Mouse (Mus musculus) midbrain, embryonic 14.5 days (tissue): Measurements from ENCODE around the gene Dock1. TPM values are rescaled to one million over a fixed set of nuclear protein-coding genes. Genes with fewer than 3 reads are reported as not detected.

Experiments used
- ATAC-seq: fragments of 200-750 bp; cut with Nextera tagmentation; 2 replicates; pipeline ENCODE4 v1.8.0; 2017; ENCODE audit warnings: moderate number of reproducible peaks, moderate library complexity; ENCODE audit not compliant: low FRiP score, low TSS enrichment
- DNase-seq: peaks from one replicate; pipeline ENCODE4 v3.0.0-alpha.2; 2015
- H3K27ac ChIP-seq: fragments of 300-500 bp; sonication (generic); replicated peaks from 2 replicates; pipeline ENCODE4 v1.5.1; 2014; ENCODE audit warnings: mild to moderate bottlenecking, low read depth, low read length, moderate library complexity
- H3K27me3 ChIP-seq: fragments of 300-500 bp; sonication (generic); 2 replicates; pipeline ENCODE4 v1.6.1; 2014; ENCODE audit warnings: low read length, control low read depth, mixed read lengths; ENCODE audit not compliant: control insufficient read depth, insufficient read depth
- H3K36me3 ChIP-seq: fragments of 300-500 bp; sonication (generic); 2 replicates; pipeline ENCODE4 v1.6.1; 2014; ENCODE audit warnings: low read length, control low read depth; ENCODE audit not compliant: control insufficient read depth, insufficient read depth
- H3K4me1 ChIP-seq: fragments of 300-500 bp; sonication (generic); 2 replicates; pipeline ENCODE4 v1.6.1; 2014; ENCODE audit warnings: mild to moderate bottlenecking, antibody characterized with exemption, low read length, control low read depth; ENCODE audit not compliant: control insufficient read depth, insufficient read depth
- H3K4me2 ChIP-seq: fragments of 300-500 bp; sonication (generic); 2 replicates; pipeline ENCODE4 v1.6.1; 2014; ENCODE audit warnings: mild to moderate bottlenecking, low read length, moderate library complexity
- H3K4me3 ChIP-seq: fragments of 300-500 bp; sonication (generic); replicated peaks from 2 replicates; pipeline ENCODE4 v1.5.1; 2014; ENCODE audit warnings: low read depth, low read length
- H3K9ac ChIP-seq: fragments of 300-500 bp; sonication (generic); replicated peaks from 2 replicates; pipeline ENCODE4 v1.6.1; 2014; ENCODE audit warnings: mild to moderate bottlenecking, low read length, moderate library complexity
- H3K9me3 ChIP-seq: fragments of 300-500 bp; sonication (generic); 2 replicates; pipeline ENCODE4 v1.6.1; 2016; ENCODE audit warnings: low read length, control low read depth, mixed read lengths; ENCODE audit not compliant: control insufficient read depth
- WGBS: fragments of 180-500 bp; shearing (Covaris S2); extraction: QIAGEN DNeasy Blood & Tissue Kit; methylation state at CpG from one replicate; pipeline ENCODE4 v1.1.7; 2014; 5-methylcytosine and 5-hydroxymethylcytosine counted together
- polyA plus RNA-seq: library from polyadenylated mRNA; unstranded; fragments of >200 nt; fragmentation: Nextera tagmentation; extraction: Ambion mirVana; gene quantifications from 2 replicates; pipeline ENCODE4 v1.2.1, GENCODE M21; 2014

The Dock1 gene
- polyA plus RNA-seq, 1 experiment from 2014 or later: 8.4 TPM

GRCm38 (mm10) chr7:134774468-134775162 is 104.2 kb downstream of the Dock1 start:
- no peak overlapping the region for H3K9ac ChIP-seq
- peak overlapping the region; percentile 37 for H3K4me2 ChIP-seq
- H3K9me3 ChIP-seq: no peaks in the 10 kb centered on the region
- no peak overlapping the region for H3K4me3 ChIP-seq
- peaks cover 31% of the 10 kb centered on the region for H3K4me1 ChIP-seq
- peak overlapping the region; percentile 71 for H3K27ac ChIP-seq
- WGBS: 37% methylated on average over 6 of the region's 6 CpGs
- ATAC-seq (peak; percentile 80; the same call in 1 of the 2 replicates), DNase-seq (peak; percentile 86)
- H3K27me3 ChIP-seq: no peaks in the 10 kb centered on the region
- H3K36me3 ChIP-seq: no peaks in the 10 kb centered on the region

- no peaks in the 10 kb centered on the region for H3K36me3 ChIP-seq
- ATAC-seq (no peak), DNase-seq (peak; percentile 34)
- peaks cover 31% of the 10 kb centered on the region for H3K4me1 ChIP-seq
- H3K9ac ChIP-seq: no peak overlapping the region
- peak overlapping the region; percentile 71 for H3K27ac ChIP-seq
- WGBS: 75% methylated on average over 10 of the region's 10 CpGs
- no peak overlapping the region for H3K4me3 ChIP-seq
- no peaks in the 10 kb centered on the region for H3K27me3 ChIP-seq
- H3K9me3 ChIP-seq: no peaks in the 10 kb centered on the region
- H3K4me2 ChIP-seq: no peak overlapping the region
Observed at GRCm38 (mm10) chr7:134775671-134776070, 105.2 kb downstream of the Dock1 start.

GRCm38 (mm10) chr7:134776306-134776705 is 105.9 kb downstream of the Dock1 start:
- no peak overlapping the region for H3K27ac ChIP-seq
- no peak overlapping the region for H3K4me3 ChIP-seq
- no peak overlapping the region for H3K4me2 ChIP-seq
- H3K9me3 ChIP-seq: no peaks in the 10 kb centered on the region
- peaks cover 31% of the 10 kb centered on the region for H3K4me1 ChIP-seq
- DNase-seq: peak; percentile 7
- no peak for ATAC-seq
- H3K9ac ChIP-seq: no peak overlapping the region
- no peaks in the 10 kb centered on the region for H3K27me3 ChIP-seq
- H3K36me3 ChIP-seq: no peaks in the 10 kb centered on the region
- 77% methylated on average over 6 of the region's 6 CpGs for WGBS

- Histone ChIP-seq H3K4me3 (no peak overlapping the region), H3K9me3 (no peaks in the 10 kb centered on the region), H3K27me3 (no peaks in the 10 kb centered on the region), H3K9ac (no peak overlapping the region), H3K4me1 (peaks cover 14% of the 10 kb centered on the region), H3K36me3 (no peaks in the 10 kb centered on the region), H3K27ac (no peak overlapping the region), H3K4me2 (no peak overlapping the region)
- ATAC-seq (no peak), DNase-seq (no peak)
- 97% methylated on average over 3 of the region's 3 CpGs for WGBS
Observed at GRCm38 (mm10) chr7:134779761-134780160, 109.3 kb downstream of the Dock1 start.

DNA sequence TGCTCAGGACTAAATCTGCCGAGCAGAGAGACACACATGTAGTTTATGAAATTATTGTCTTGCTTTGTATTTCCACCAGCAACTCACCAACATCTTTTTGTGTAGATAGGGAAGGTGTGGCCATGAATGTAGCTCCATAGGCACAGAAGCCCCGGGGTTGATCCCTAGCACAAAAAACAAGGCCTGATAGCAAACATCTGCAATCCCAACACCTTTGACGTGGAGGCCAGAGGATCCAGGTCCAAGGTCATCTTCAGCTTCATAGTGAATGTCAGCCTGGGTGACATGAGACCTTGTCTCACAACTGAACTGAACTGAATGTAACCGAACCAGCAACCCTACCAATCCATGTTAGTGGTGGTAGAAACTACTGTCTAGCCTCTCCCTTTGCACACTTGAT is 116.7 kb downstream of the Dock1 start:
- Histone ChIP-seq H3K4me3 (no peak overlapping the region), H3K36me3 (no peaks in the 10 kb centered on the region), H3K27ac (no peak overlapping the region), H3K4me1 (no peaks in the 10 kb centered on the region), H3K27me3 (no peaks in the 10 kb centered on the region), H3K9ac (no peak overlapping the region), H3K9me3 (no peaks in the 10 kb centered on the region), H3K4me2 (no peak overlapping the region)
- no peak for ATAC-seq
- 92% methylated on average over 4 of the region's 4 CpGs for WGBS
- no peak for DNase-seq

DNA sequence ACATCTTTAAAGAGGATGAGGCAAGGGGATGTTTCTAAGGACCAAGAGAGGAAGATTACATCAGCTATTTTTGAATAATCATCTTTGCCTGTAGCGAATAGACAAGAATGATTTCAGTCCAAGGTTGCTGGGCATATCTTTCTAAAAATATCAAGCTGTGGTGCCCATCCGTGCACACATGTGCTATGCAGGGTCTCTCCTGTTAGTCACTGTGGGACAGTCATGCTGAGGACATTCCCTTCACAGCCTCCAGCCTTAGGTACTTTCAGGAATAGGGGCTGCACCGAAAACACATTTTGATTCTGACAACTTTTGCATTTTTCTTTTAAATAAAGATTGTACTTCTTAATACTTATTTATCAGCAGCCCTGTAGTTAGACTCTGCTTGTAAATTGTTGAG is 124.4 kb downstream of the Dock1 start:
- Histone ChIP-seq H3K27me3 (no peaks in the 10 kb centered on the region), H3K27ac (no peak overlapping the region), H3K4me2 (no peak overlapping the region), H3K36me3 (no peaks in the 10 kb centered on the region), H3K9ac (no peak overlapping the region), H3K4me3 (no peak overlapping the region), H3K4me1 (no peaks in the 10 kb centered on the region), H3K9me3 (no peaks in the 10 kb centered on the region)
- DNase-seq (no peak), ATAC-seq (no peak)
- WGBS: 93% methylated on average over 3 of the region's 3 CpGs

DNA sequence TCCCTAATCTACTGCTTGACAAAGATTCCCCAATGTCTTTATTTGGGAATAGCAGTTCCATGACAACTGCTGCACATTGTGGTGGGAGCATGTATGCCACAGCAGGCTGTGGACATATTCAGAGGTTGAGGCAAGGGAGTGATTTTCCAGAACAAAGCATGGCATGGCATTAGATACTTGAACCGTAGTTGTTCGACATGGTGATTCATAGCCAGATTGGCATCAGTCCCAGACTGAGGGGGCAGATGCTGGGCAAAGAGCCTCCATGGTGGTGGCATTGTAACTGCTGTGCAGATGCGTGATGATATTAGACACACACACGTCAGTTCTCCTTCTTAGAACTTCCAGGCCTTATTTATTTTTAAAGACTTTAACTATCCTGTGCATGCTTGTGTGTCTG is 129.6 kb downstream of the Dock1 start:
- no peak overlapping the region for H3K4me3 ChIP-seq
- H3K9ac ChIP-seq: no peak overlapping the region
- H3K4me2 ChIP-seq: no peak overlapping the region
- DNase-seq: peak; percentile 29
- 71% methylated on average over 4 of the region's 4 CpGs for whole genome bisulfite sequencing
- H3K4me1 ChIP-seq: no peaks in the 10 kb centered on the region
- no peaks in the 10 kb centered on the region for H3K36me3 ChIP-seq
- H3K27me3 ChIP-seq: no peaks in the 10 kb centered on the region
- H3K27ac ChIP-seq: no peak overlapping the region
- no peak for ATAC-seq
- H3K9me3 ChIP-seq: no peaks in the 10 kb centered on the region

DNA sequence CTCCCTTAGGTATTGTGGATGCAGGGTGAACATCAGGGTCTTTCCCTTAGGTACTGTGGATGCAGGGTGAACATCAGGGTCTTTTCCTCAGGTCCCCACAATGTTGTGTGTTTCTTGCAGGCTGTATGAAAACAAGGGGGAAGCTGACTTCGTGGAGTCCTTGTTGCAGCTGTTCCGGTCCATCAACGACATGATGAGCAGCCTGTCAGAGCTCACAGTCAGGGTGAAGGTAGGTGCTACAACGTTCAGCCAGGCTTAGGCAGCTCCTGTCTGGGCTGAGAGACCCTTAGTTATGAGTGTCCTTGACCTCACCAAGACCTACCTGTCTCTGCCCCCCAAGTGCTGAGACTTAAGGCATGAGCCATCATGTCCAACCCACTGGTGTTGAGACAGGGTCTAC is 134.0 kb downstream of the Dock1 start:
- Histone ChIP-seq H3K9me3 (no peaks in the 10 kb centered on the region), H3K4me2 (no peak overlapping the region), H3K27me3 (no peaks in the 10 kb centered on the region), H3K4me3 (no peak overlapping the region), H3K4me1 (no peaks in the 10 kb centered on the region), H3K36me3 (no peaks in the 10 kb centered on the region), H3K9ac (no peak overlapping the region), H3K27ac (no peak overlapping the region)
- ATAC-seq (no peak), DNase-seq (no peak)
- 90% methylated on average over 4 of the region's 4 CpGs for whole genome bisulfite sequencing

DNA sequence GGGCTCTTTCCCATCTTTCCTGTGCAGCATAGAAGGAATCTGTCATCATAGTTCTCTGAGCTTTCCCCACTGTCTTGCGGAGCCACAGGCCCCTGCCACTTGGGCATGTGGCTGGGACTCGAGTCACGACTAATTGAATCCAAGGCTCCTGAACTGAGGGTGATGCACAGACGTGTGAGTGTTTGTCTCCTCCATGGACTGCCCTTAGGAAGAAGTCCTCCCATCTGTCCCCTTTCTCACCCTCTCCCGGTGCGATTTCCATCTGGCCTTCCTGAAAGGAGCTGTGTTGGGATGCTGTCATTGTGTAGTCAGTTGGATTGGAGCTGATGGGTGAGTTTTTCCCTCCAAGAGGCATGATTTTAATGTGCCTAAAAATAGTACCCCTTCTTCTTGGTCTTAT is 136.3 kb downstream of the Dock1 start:
- no peaks in the 10 kb centered on the region for H3K4me1 ChIP-seq
- ATAC-seq: no peak
- H3K9ac ChIP-seq: no peak overlapping the region
- DNase-seq: no peak
- no peaks in the 10 kb centered on the region for H3K36me3 ChIP-seq
- H3K27ac ChIP-seq: no peak overlapping the region
- no peaks in the 10 kb centered on the region for H3K27me3 ChIP-seq
- no peak overlapping the region for H3K4me2 ChIP-seq
- H3K9me3 ChIP-seq: no peaks in the 10 kb centered on the region
- 91% methylated on average over 6 of the region's 6 CpGs for WGBS
- no peak overlapping the region for H3K4me3 ChIP-seq
